Mouse (Mus musculus): ENCODE results near the gene Prr23a2. TPM values are rescaled to one million over a fixed set of nuclear protein-coding genes. Genes with fewer than 3 reads are reported as not detected.

Prr23a2 gene
- polyA plus RNA-seq, 1 experiment from 2014 or later = not detected

DNA sequence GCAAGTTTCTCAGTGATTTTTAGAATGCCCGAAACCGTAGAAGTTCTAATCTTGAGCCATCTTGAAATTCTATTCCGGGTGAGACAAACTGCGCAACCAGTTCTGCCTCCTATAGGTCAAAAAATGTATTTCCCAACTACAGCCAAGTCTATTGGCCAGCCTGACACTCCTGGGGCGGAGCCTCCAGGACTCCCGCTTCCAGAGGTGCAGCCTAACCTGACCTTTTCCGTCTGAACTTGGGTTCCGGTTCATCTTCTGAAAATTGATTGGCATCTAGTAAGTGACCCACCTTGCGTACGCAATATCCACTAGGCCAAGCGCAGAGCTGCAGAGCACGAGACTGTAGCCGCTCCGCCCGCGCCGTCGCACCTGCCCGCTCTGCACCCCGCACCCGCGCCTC, 8.3 kb downstream of the Prr23a2 start, which contains the start of gene Prr23a3:
TSS of gene Prr23a3 (plus strand) at position 197 of the 400 bp plus-strand sequence.
- no peak within 1 kb of the TSS for H3K27ac ChIP-seq

DNA sequence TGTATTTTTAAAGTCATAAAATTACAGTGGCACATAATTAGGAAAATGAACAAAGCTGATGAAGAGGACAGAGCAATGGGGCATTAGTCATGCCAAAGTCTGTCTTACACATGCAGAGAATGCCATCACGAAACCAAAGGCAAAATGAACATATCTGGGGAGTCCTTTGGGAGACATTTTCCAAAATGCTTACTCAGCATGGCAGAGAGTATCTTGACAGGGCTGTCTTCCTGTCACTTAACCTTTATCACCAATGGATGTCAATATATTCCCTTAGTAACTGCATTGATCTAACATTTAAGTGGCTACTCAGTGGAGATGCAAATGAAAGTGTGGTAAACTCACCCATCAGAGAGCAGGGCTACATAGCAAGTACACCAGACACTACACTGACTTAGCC, 45.2 kb downstream of the Prr23a2 start:
- Histone ChIP-seq H3K4me3 (no peak overlapping the region), H3K4me1 (no peaks in the 10 kb centered on the region), H3K9me3 (peaks cover 18% of the 10 kb centered on the region), H3K36me3 (replicated peaks) (no peaks in the 10 kb centered on the region), H3K27me3 (ENCODE audit: poor library complexity, severe bottlenecking) (no peaks in the 10 kb centered on the region), H3K27ac (no peak overlapping the region)
- DNase-seq (ENCODE audit: extremely low spot score, low spot score) = no peak
- WGBS = 79% methylated on average over 1 of the region's 1 CpGs

More for the DNA sequence above, 8.3 kb downstream of the Prr23a2 start, which contains the start of gene Prr23a3:
- H3K4me3 ChIP-seq = peak within 1 kb of the TSS; percentile 20; the same call in 1 of the 2 replicates
- H3K9me3 ChIP-seq = peaks cover 13% of the 10 kb centered on the region
- no peaks in the 10 kb centered on the region for H3K36me3 ChIP-seq (replicated peaks)
- no peak for DNase-seq (ENCODE audit: extremely low spot score, low spot score)
- peaks cover 15% of the 10 kb centered on the region; the same call in 1 of the 2 replicates for H3K27me3 ChIP-seq (ENCODE audit: poor library complexity, severe bottlenecking)
- 52% methylated on average over 22 of the region's 22 CpGs for WGBS
- H3K4me1 ChIP-seq = no peaks in the 10 kb centered on the region

DNA sequence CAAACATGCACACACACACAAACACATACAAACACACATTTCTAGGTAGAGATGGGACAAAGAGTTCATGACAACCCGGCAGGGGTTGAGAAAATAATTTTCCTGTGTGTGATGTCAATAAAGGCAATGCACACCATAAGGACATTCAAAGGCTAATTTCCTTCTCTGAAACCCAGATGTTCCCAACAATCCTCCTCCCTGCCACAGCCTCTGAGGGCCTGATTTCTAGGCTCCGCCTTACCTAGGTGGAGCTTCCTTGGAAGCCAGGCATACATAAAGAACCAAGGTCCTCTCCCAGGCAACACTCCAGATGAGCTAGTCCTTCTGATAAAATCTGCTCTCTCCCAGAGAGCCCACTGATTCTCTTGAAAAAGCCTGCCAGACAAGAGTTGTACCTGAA, 46.5 kb downstream of the Prr23a2 start, which contains the start of gene 7420426K07Rik:
TSS of gene 7420426K07Rik (plus strand) at position 301 of the 400 bp plus-strand sequence.
- Histone ChIP-seq H3K27me3 (ENCODE audit: poor library complexity, severe bottlenecking) (no peaks in the 10 kb centered on the region), H3K4me1 (no peaks in the 10 kb centered on the region), H3K9me3 (peaks cover 5% of the 10 kb centered on the region; the same call in 1 of the 2 replicates), H3K4me3 (no peak within 1 kb of the TSS), H3K36me3 (replicated peaks) (no peaks in the 10 kb centered on the region), H3K27ac (no peak within 1 kb of the TSS)
- 91% methylated on average over 2 of the region's 2 CpGs for WGBS
- DNase-seq (ENCODE audit: extremely low spot score, low spot score) = no peak

Other genes starting within 250 kb of the Prr23a2 start
- gene Prr23a1, start 14.0 kb upstream of the Prr23a2 start, polyA plus RNA-seq (2016; fragmentation: Nextera tagmentation; extraction: Ambion mirVana) = 0.16 TPM in 1 of 2 replicates, not detected in the other
- 0.09 and 0.10 TPM in 2 replicates for gene Prr23a3, start 8.3 kb downstream of the Prr23a2 start, polyA plus RNA-seq (2016; fragmentation: Nextera tagmentation; extraction: Ambion mirVana)
- gene 7420426K07Rik, start 46.6 kb downstream of the Prr23a2 start, polyA plus RNA-seq (2016; fragmentation: Nextera tagmentation; extraction: Ambion mirVana) = not detected in 2 replicates
- 0.98 and 1.1 TPM in 2 replicates for gene Foxl2, start 98.8 kb downstream of the Prr23a2 start, polyA plus RNA-seq (2016; fragmentation: Nextera tagmentation; extraction: Ambion mirVana)
- 69.0 and 71.3 TPM in 2 replicates for gene Faim, start 129.9 kb downstream of the Prr23a2 start, polyA plus RNA-seq (2016; fragmentation: Nextera tagmentation; extraction: Ambion mirVana)
- gene Gm1123, start 179.2 kb downstream of the Prr23a2 start, polyA plus RNA-seq (2016; fragmentation: Nextera tagmentation; extraction: Ambion mirVana) = not detected in 2 replicates

Measured in forebrain, embryonic 10.5 days (tissue).